Mouse (Mus musculus) limb, embryonic 14.5 days (tissue): ENCODE results near the gene Dab1. TPM values are rescaled to one million over a fixed set of nuclear protein-coding genes. Genes with fewer than 3 reads are reported as not detected.

ENCODE experiments used
- ATAC-seq: fragments of 200-750 bp; cut with Nextera tagmentation; 2 replicates; pipeline ENCODE4 v1.8.0; 2017; ENCODE audit warnings: low read depth, moderate number of reproducible peaks, moderate TSS enrichment; ENCODE audit not compliant: low FRiP score
- DNase-seq: peaks from one replicate; pipeline ENCODE4 v3.0.0-alpha.2; 2015; ENCODE audit warnings: low spot score
- H3K27ac ChIP-seq: fragments of 300-500 bp; sonication (generic); replicated peaks from 2 replicates; pipeline ENCODE4 v1.5.1; 2014; ENCODE audit warnings: low read depth, mild to moderate bottlenecking, low read length, moderate library complexity, mixed read lengths
- H3K27me3 ChIP-seq: fragments of 300-500 bp; sonication (generic); 2 replicates; pipeline ENCODE4 v1.6.1; 2014; ENCODE audit warnings: low read length, mixed read lengths; ENCODE audit not compliant: control insufficient read depth, insufficient read depth
- H3K36me3 ChIP-seq: fragments of 300-500 bp; sonication (generic); 2 replicates; pipeline ENCODE4 v1.6.1; 2014; ENCODE audit warnings: mild to moderate bottlenecking, low read length, moderate library complexity, mixed read lengths; ENCODE audit not compliant: control insufficient read depth, insufficient read depth
- H3K4me1 ChIP-seq: fragments of 300-500 bp; sonication (generic); 2 replicates; pipeline ENCODE4 v1.6.1; 2014; ENCODE audit warnings: antibody characterized with exemption, low read length, mixed read lengths; ENCODE audit not compliant: control insufficient read depth, insufficient read depth
- H3K4me2 ChIP-seq: fragments of 300-500 bp; sonication (generic); replicated peaks from 2 replicates; pipeline ENCODE4 v1.6.1; 2014; ENCODE audit warnings: low read depth, mild to moderate bottlenecking, low read length, moderate library complexity; ENCODE audit not compliant: severe bottlenecking
- H3K4me3 ChIP-seq: fragments of 300-500 bp; sonication (generic); replicated peaks from 2 replicates; pipeline ENCODE4 v1.5.1; 2014; ENCODE audit warnings: low read length
- H3K9ac ChIP-seq: fragments of 300-500 bp; sonication (generic); 2 replicates; pipeline ENCODE4 v1.6.1; 2014; ENCODE audit warnings: mild to moderate bottlenecking, low read depth, low read length, moderate library complexity; ENCODE audit not compliant: severe bottlenecking
- H3K9me3 ChIP-seq: fragments of 300-500 bp; sonication (generic); 2 replicates; pipeline ENCODE4 v1.6.1; 2016; ENCODE audit warnings: low read length; ENCODE audit not compliant: control insufficient read depth
- POLR2A ChIP-seq: fragments of 200-500 bp; IDR thresholded peaks from 2 replicates; pipeline ENCODE4 v1.8.0; 2012; ENCODE audit warnings: inconsistent platforms, mild to moderate bottlenecking, moderate library complexity, borderline replicate concordance; ENCODE audit not compliant: insufficient read depth, insufficient read length; ENCODE audit errors: extremely low read depth
- WGBS: fragments of 180-500 bp; shearing (Covaris S2); extraction: QIAGEN DNeasy Blood & Tissue Kit; methylation state at CpG from one replicate; pipeline ENCODE4 v1.1.7; 2014; 5-methylcytosine and 5-hydroxymethylcytosine counted together
- polyA plus RNA-seq, 2 experiments: library from polyadenylated mRNA; depleted of rRNA in 1 of 2; stranded (reverse) in 1 of 2; unstranded in 1 of 2; fragments of >200 nt; fragmentation: Nextera tagmentation in 1 of 2; extraction: Ambion mirVana in 1 of 2; gene quantifications; 2 replicates each; pipeline versions ENCODE4 v1.2.1 to v1.2.3; 2012 to 2014

Dab1 gene
- polyA plus RNA-seq, 2 experiments: 5.5 to 12.1 TPM

GRCm38 (mm10) chr4:104209081-104209480 lies 589.9 kb downstream of the Dab1 start:
- Histone ChIP-seq H3K9ac (no peak overlapping the region), H3K27me3 (no peaks in the 10 kb centered on the region), H3K4me3 (no peak overlapping the region), H3K27ac (no peak overlapping the region), H3K4me1 (peaks cover 4% of the 10 kb centered on the region), H3K36me3 (no peaks in the 10 kb centered on the region), H3K4me2 (no peak overlapping the region), H3K9me3 (0 out of 2 replicates have a peak, but pooled peaks cover 3% of the 10 kb centered on the region)
- TF ChIP-seq POLR2A: no peak
- WGBS: 29% methylated on average over 2 of the region's 2 CpGs
- DNase-seq (no peak), ATAC-seq (no peak)

GRCm38 (mm10) chr4:104210796-104211195 lies 591.6 kb downstream of the Dab1 start:
- H3K27ac ChIP-seq: no peak overlapping the region
- H3K27me3 ChIP-seq: no peaks in the 10 kb centered on the region
- no peaks in the 10 kb centered on the region for H3K4me1 ChIP-seq
- H3K9me3 ChIP-seq: 0 out of 2 replicates have a peak, but pooled peaks cover 3% of the 10 kb centered on the region
- H3K4me3 ChIP-seq: no peak overlapping the region
- no peak for DNase-seq
- no peaks in the 10 kb centered on the region for H3K36me3 ChIP-seq
- 63% methylated on average over 1 of the region's 1 CpGs for WGBS
- no peak overlapping the region for H3K4me2 ChIP-seq
- no peak for ATAC-seq
- no peak overlapping the region for H3K9ac ChIP-seq
- no peak for TF ChIP-seq POLR2A

GRCm38 (mm10) chr4:104211531-104212455 lies 592.6 kb downstream of the Dab1 start:
- no peak overlapping the region for H3K4me3 ChIP-seq
- no peak for ATAC-seq

GRCm38 (mm10) chr4:104214724-104215123 lies 595.6 kb downstream of the Dab1 start:
- no peak overlapping the region for H3K27ac ChIP-seq
- H3K9ac ChIP-seq: no peak overlapping the region
- no peaks in the 10 kb centered on the region for H3K4me1 ChIP-seq
- H3K36me3 ChIP-seq: no peaks in the 10 kb centered on the region
- ATAC-seq: no peak
- 38% methylated on average over 7 of the region's 7 CpGs for WGBS
- H3K27me3 ChIP-seq: no peaks in the 10 kb centered on the region
- DNase-seq: no peak
- TF ChIP-seq POLR2A: no peak
- H3K4me2 ChIP-seq: no peak overlapping the region
- H3K4me3 ChIP-seq: no peak overlapping the region
- H3K9me3 ChIP-seq: 0 out of 2 replicates have a peak, but pooled peaks cover under 1% of the 10 kb centered on the region

More at GRCm38 (mm10) chr4:104211531-104212455, 592.6 kb downstream of the Dab1 start:
- Histone ChIP-seq H3K4me1 (no peaks in the 10 kb centered on the region), H3K9me3 (0 out of 2 replicates have a peak, but pooled peaks cover 3% of the 10 kb centered on the region), H3K27me3 (no peaks in the 10 kb centered on the region), H3K36me3 (no peaks in the 10 kb centered on the region), H3K27ac (no peak overlapping the region), H3K4me2 (no peak overlapping the region), H3K9ac (no peak overlapping the region)
- no peak for TF ChIP-seq POLR2A
- 66% methylated on average over 9 of the region's 9 CpGs for WGBS
- no peak for DNase-seq

DNA sequence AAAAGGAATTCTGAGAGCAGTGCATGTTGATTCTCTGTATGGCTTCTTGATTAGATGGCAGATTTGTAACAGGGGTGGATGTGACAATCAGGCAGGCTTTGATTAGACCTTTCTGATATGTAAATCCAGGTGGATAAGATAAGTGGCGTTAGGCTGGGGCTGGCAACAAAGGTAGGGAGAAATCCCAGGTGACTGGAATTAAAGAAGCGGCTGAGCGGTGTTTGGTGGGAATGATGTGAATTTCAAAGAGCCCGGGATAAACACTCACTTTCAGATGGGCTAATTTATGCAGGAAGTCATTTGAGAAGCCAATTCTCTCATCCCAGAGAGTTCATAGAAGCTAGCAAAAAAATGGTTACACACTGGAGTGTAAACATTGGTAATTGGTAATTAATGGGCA lies 598.2 kb downstream of the Dab1 start:
- 42% methylated on average over 4 of the region's 4 CpGs for WGBS
- Histone ChIP-seq H3K27ac (no peak overlapping the region), H3K27me3 (no peaks in the 10 kb centered on the region), H3K4me1 (no peaks in the 10 kb centered on the region), H3K4me3 (no peak overlapping the region), H3K9ac (no peak overlapping the region), H3K9me3 (no peaks in the 10 kb centered on the region), H3K36me3 (no peaks in the 10 kb centered on the region), H3K4me2 (no peak overlapping the region)
- no peak for ATAC-seq
- DNase-seq: no peak
- TF ChIP-seq POLR2A: no peak
